Mouse (Mus musculus) subcutaneous adipose tissue, adult 2 months (tissue): Measurements from ENCODE around the gene Aqp2. TPM values are rescaled to one million over a fixed set of nuclear protein-coding genes. Genes with fewer than 3 reads are reported as not detected.

Source experiments
- polyA plus RNA-seq: library from polyadenylated mRNA; depleted of rRNA; stranded (reverse); fragments of >200 nt; gene quantifications from 2 replicates; pipeline ENCODE4 v1.2.3, GENCODE M21; 2012; ENCODE audit warnings: low replicate concordance; rRNA removed

The Aqp2 gene
- polyA plus RNA-seq = 0.07 and 0.27 TPM in 2 replicates

GRCm38 (mm10) chr15:99578802-99579485 lies at the start of gene Aqp2:
TSS of gene Aqp2 (plus strand) at chr15:99579055.

DNA sequence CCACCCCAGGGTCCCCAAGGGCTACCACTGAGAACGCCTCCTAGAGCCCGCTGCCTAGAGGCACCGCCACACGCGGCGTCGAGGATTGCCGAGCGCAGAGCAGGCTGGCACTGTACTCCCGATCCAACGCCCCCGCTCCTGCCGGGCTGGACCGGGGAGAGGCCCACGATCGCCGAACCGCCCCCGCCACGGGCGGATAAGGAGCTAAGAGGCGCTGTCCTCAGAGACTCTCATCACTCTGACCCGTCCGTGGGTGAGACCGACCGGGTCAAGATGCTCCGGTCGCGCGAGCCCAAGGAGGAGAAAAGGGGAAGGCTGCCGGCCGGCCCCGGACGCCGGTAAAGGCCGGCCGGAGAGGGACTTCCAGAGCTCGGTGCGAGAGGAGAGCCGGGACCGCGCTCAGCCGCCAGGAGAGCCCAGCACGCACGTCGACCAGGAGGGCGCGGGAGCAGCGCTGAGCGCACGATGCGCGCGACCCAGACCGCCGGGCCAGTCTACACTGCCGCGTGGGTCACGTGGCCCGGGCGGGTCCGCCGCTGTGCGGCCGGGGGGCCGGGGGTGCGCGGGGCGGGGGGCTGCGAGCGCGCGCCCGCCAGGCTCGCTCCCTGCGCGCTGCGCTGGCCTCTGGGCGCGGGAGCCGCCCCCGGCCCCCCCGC lies 11.7 kb downstream of the Aqp2 start, which contains the start of gene Aqp5:
Gene Aqp5, plus strand, starts transcription at position 354 of the 656 bp plus-strand sequence.

DNA sequence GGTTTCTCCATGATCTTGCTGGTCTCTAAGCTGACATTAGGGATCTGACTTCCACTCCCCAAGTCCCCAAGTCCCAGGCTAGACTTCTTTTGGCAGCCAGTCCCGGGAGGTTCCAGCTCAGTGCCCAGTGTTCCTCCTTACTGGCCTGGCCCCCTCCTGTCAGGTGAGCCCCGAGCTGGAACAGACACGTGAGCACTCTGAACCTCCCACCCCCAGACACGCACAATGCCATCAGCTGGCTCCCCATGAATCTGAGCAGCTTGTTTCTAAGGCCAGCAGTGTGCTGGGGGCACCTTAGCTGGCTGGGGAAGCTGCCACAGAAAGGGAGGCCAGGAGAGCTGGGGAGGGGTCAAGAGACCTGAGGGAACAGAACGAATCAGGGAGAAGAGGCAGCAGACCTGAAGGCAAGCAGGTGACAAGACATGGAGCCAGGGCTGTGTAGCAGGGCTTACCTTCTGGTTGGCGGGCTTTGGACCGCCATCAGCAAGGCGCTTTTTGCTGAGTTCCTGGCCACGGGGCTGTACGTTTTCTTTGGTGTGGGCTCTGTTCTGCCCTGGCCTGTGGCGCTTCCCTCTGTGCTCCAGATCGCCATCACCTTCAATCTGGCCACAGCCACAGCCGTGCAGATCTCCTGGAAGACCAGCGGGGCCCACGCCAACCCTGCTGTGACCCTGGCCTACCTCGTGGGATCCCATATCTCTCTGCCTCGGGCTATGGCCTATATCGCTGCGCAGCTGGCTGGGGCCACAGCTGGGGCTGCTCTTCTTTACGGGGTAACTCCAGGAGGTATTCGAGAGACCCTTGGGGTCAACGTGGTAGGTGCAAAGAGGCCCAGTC lies 22.3 kb downstream of the Aqp2 start, which contains the start of gene Aqp6:
Gene Aqp6, plus strand, starts transcription at position 415 of the 837 bp plus-strand sequence.

Other genes starting within 250 kb of the Aqp2 start
- 30.0 and 30.6 TPM in 2 replicates for gene Fmnl3, start 208.6 kb upstream of the Aqp2 start, polyA plus RNA-seq
- 615 and 714 TPM in 2 replicates for gene Tmbim6, start 186.2 kb upstream of the Aqp2 start, polyA plus RNA-seq
- gene Nckap5l, start 121.3 kb upstream of the Aqp2 start, polyA plus RNA-seq = 5.7 and 14.9 TPM in 2 replicates
- 3.3 and 5.1 TPM in 2 replicates for gene Bcdin3d, start 104.3 kb upstream of the Aqp2 start, polyA plus RNA-seq
- 0.43 and 1.4 TPM in 2 replicates for gene Faim2, start 50.9 kb upstream of the Aqp2 start, polyA plus RNA-seq
- gene Aqp5, start 11.7 kb downstream of the Aqp2 start, polyA plus RNA-seq = 0.87 and 21.0 TPM in 2 replicates
- gene Aqp6, start 22.3 kb downstream of the Aqp2 start, polyA plus RNA-seq = not detected in 2 replicates
- gene Racgap1, start 72.6 kb downstream of the Aqp2 start, polyA plus RNA-seq = 6.0 and 19.2 TPM in 2 replicates
- gene Asic1, start 91.3 kb downstream of the Aqp2 start, polyA plus RNA-seq = 0.15 and 0.17 TPM in 2 replicates
- 23.1 and 45.0 TPM in 2 replicates for gene Smarcd1, start 123.1 kb downstream of the Aqp2 start, polyA plus RNA-seq
- not detected in 2 replicates for gene Gm17349, start 126.4 kb downstream of the Aqp2 start, polyA plus RNA-seq
- 767 and 1,246 TPM in 2 replicates for gene Gpd1, start 138.5 kb downstream of the Aqp2 start, polyA plus RNA-seq
- 201 and 238 TPM in 2 replicates for gene Cox14, start 146.6 kb downstream of the Aqp2 start, polyA plus RNA-seq
- 50.3 and 52.2 TPM in 2 replicates for gene Cers5, start 193.8 kb downstream of the Aqp2 start, polyA plus RNA-seq